Mouse (Mus musculus): ENCODE results near the gene Ccl3.

- TF ChIP-seq CTCF (IDR thresholded peaks at IDR 0.05; ENCODE audit: low read depth) (no peak), EP300 (IDR thresholded peaks at IDR 0.05; ENCODE audit: low read depth) (no peak)
Measured at GRCm38 (mm10) chr11:83619037-83619436, 30.1 kb downstream of the Ccl3 start.
